In genomic region chr6:35133579-35134488, GRCm38 (mm10) we compare ENCODE assay signal across 8 mouse cellular contexts. TPM values are rescaled to one million over a fixed set of nuclear protein-coding genes. Genes with fewer than 3 reads are reported as not detected.
A peak's percentile ranks its signal among the peaks of the same experiment; 100 is the strongest.
DNase-seq lines count a peak whose midpoint lies in the region; ATAC-seq and TF ChIP-seq lines count a peak whose summit lies in the region.

Cnot4 (minus strand) TSS chr6:35133724.

- DNase-seq in ES-E14 (ENCODE audit: low read depth, low spot score): peak; percentile 98
- peak; percentile 99 for DNase-seq in cerebellum, adult 11-12 months
- peak; percentile 97 for DNase-seq in heart, postnatal 25 days (ENCODE audit: low spot score)
- peak; percentile 99 for DNase-seq in layer of hippocampus, adult 18-20 months (ENCODE audit: low spot score in 2 of 2)
- peak; percentile 95 for DNase-seq in lung, adult 2 months
- DNase-seq in thymus, adult 18-20 months: peak; percentile 99

- TF ChIP-seq CTCF in lung, adult 2 months (IDR thresholded peaks at IDR 0.05; ENCODE audit: insufficient read depth, low read length): no peak

- intact Hi-C loops in heart, postnatal 25 days (cut with DNase I): loop anchor here (2.0 kb wide), 1 partner anchor 43 kb away; the partner anchor contains the start of gene Nup205

- peak within 1 kb of the TSS; percentile 79 for H3K27ac ChIP-seq in ES-E14 (ENCODE audit: insufficient read depth, low read depth, low read length, poor library complexity, severe bottlenecking)
- peak within 1 kb of the TSS; percentile 94 for H3K27ac ChIP-seq in forebrain, embryonic 15.5 days (replicated peaks)

- TF ChIP-seq POLR2A in lung, adult 2 months (IDR thresholded peaks at IDR 0.05; ENCODE audit: borderline replicate concordance, extremely low read depth, low read depth, low read length): peak; percentile 91; the same call in 1 of the 2 replicates

- in situ Hi-C loops in ES-E14 (cut with MboI; ENCODE audit: low sequenced_read_pairs in 2 of 2, unreplicated experiment in 2 of 2): no loop called here

- peak; percentile 100 for ATAC-seq in forebrain, embryonic 15.5 days (replicated peaks)
- peak; percentile 98 for ATAC-seq in neutrophil, adult 5-6 weeks (ENCODE audit: extremely low read depth, insufficient number of reproducible peaks, low FRiP score, poor library complexity, severe bottlenecking)

- H3K36me3 ChIP-seq in ES-E14 (ENCODE audit: control insufficient read depth, insufficient read depth, low read length, poor library complexity, severe bottlenecking): no peaks in the 10 kb centered on the region
- H3K36me3 ChIP-seq in forebrain, embryonic 15.5 days: no peaks in the 10 kb centered on the region

- H3K4me1 ChIP-seq in ES-E14 (ENCODE audit: control insufficient read depth in 2 of 2, insufficient read depth in 2 of 2, low read length in 2 of 2, poor library complexity in 1 of 2): peaks cover 0 to 5% of the 10 kb centered on the region in 2 experiments; a peak in 1 of 4 replicates
- peaks cover 26% of the 10 kb centered on the region for H3K4me1 ChIP-seq in forebrain, embryonic 15.5 days
- peaks cover 5% of the 10 kb centered on the region for H3K4me1 ChIP-seq in lung, adult 2 months (ENCODE audit: control insufficient read depth, insufficient read depth, low read length)

- H3K9me3 ChIP-seq in ES-E14 (ENCODE audit: control insufficient read depth, insufficient read depth, low read depth, low read length): no peaks in the 10 kb centered on the region
- no peaks in the 10 kb centered on the region for H3K9me3 ChIP-seq in forebrain, embryonic 15.5 days

- peak within 1 kb of the TSS; percentile 100 for H3K9ac ChIP-seq in ES-E14 (ENCODE audit: insufficient read depth, low read depth, low read length, poor library complexity, severe bottlenecking)
- H3K9ac ChIP-seq in forebrain, embryonic 15.5 days (replicated peaks): peak within 1 kb of the TSS; percentile 79

- peak within 1 kb of the TSS; percentile 92 to 99 for H3K4me3 ChIP-seq in ES-E14 (ENCODE audit: insufficient read depth in 1 of 2, low read depth in 1 of 2, low read length in 2 of 2, poor library complexity in 1 of 2, severe bottlenecking in 1 of 2)
- peak within 1 kb of the TSS; percentile 87 for H3K4me3 ChIP-seq in forebrain, embryonic 15.5 days
- H3K4me3 ChIP-seq in lung, adult 2 months (replicated peaks; ENCODE audit: extremely low read depth, low read depth, low read length): peak within 1 kb of the TSS; percentile 97

- peak within 1 kb of the TSS; percentile 85 for H3K4me2 ChIP-seq in forebrain, embryonic 15.5 days (replicated peaks)

- no peaks in the 10 kb centered on the region for H3K27me3 ChIP-seq in forebrain, embryonic 15.5 days

- 1% methylated on average over 54 of the region's 55 CpGs for WGBS in forebrain, embryonic 15.5 days
- WGBS in lung, adult 2 months: under 1% methylated on average over 55 of the region's 55 CpGs

TF ChIP-seq in ES-E14, 5 proteins besides CTCF, POLR2A, EP300 and RAD21:
- TF ChIP-seq ZC3H11A (IDR thresholded peaks at IDR 0.05; ENCODE audit: borderline replicate concordance, low read depth, low read length) (no peak), ZNF384 (IDR thresholded peaks at IDR 0.05; ENCODE audit: low read depth, low read length) (no peak), CHD2 (IDR thresholded peaks at IDR 0.05; ENCODE audit: low read depth, low read length) (peak; percentile 23; the same call in 1 of the 2 replicates), MAFK (IDR thresholded peaks at IDR 0.05; ENCODE audit: insufficient read depth, low read depth, low read length) (no peak), HCFC1 (IDR thresholded peaks at IDR 0.05; ENCODE audit: borderline replicate concordance, insufficient read depth, low read length) (peak; percentile 94)

RNA-seq across cellular contexts. Expression of gene Cnot4, which starts in this region (rescaled TPM):
- total RNA-seq in ES-E14 (2012; rRNA removed): 16.9 and 18.8 TPM in 2 replicates
- polyA plus RNA-seq in forebrain, embryonic 15.5 days (2015; fragmentation: Nextera tagmentation; extraction: Ambion mirVana): 34.4 and 37.8 TPM in 2 replicates
- total RNA-seq in heart, postnatal 25 days (2021): 10 to 100 TPM; 21.8 to 23.3 TPM
- 10 to 100 TPM; 46.6 to 53.7 TPM for total RNA-seq in layer of hippocampus, adult 18-20 months (2021)
- polyA plus RNA-seq in lung, adult 2 months (2012; rRNA removed): 8.7 and 8.9 TPM in 2 replicates
- 53.3 and 57.0 TPM in 2 replicates for total RNA-seq in neutrophil, adult 5-6 weeks (2017)

Comparison
In these comparisons a context has a peak if more than half of its experiments do, and no peak if none do; other contexts are left out.
1. Peak in every context shown above with its lines: DNase-seq, ATAC-seq, H3K4me3 ChIP-seq and H3K27ac ChIP-seq.